Mouse (Mus musculus) MEL (cell line): Measurements from ENCODE around the gene Grik4. TPM values are rescaled to one million over a fixed set of nuclear protein-coding genes. Genes with fewer than 3 reads are reported as not detected.

ENCODE experiments used
- DNase-seq: peaks from one replicate; pipeline ENCODE4 v3.0.0; 2011; ENCODE audit warnings: low read depth, low spot score
- H3K27ac ChIP-seq: 2 replicates; pipeline ENCODE4 v1.5.1; 2012; ENCODE audit warnings: low read depth, mild to moderate bottlenecking, control low read depth, low read length, moderate library complexity; ENCODE audit not compliant: control insufficient read depth
- H3K27me3 ChIP-seq, 2 experiments: fragments of 150-350 bp in 1 of 2; sonication (generic) in 1 of 2; 2 replicates each; pipeline ENCODE4 v1.6.1; 2012; ENCODE audit warnings: low read length in 2 of 2, mild to moderate bottlenecking in 2 of 2, improper control_type of control experiment in 1 of 2, moderate library complexity in 1 of 2; ENCODE audit not compliant: insufficient read depth in 2 of 2, control insufficient read depth in 1 of 2
- H3K36me3 ChIP-seq, 2 experiments: 2 replicates each; pipeline ENCODE4 v1.6.1; 2012 to 2014; ENCODE audit warnings: low read length in 2 of 2, improper control_type of control experiment in 1 of 2, inconsistent platforms in 1 of 2, mild to moderate bottlenecking in 1 of 2; ENCODE audit not compliant: insufficient read depth in 2 of 2, control insufficient read depth in 1 of 2
- H3K4me1 ChIP-seq, 2 experiments: fragments of 150-350 bp in 1 of 2; sonication (generic) in 1 of 2; 2 replicates each; pipeline ENCODE4 v1.6.1; 2012; ENCODE audit warnings: low read length in 2 of 2, improper control_type of control experiment in 1 of 2, mild to moderate bottlenecking in 1 of 2; ENCODE audit not compliant: insufficient read depth in 2 of 2, control insufficient read depth in 1 of 2
- H3K4me3 ChIP-seq, 2 experiments: fragments of 150-350 bp in 1 of 2; sonication (generic) in 1 of 2; 2 replicates each; pipeline ENCODE4 v1.5.1; 2012; ENCODE audit warnings: low read depth in 2 of 2, low read length in 2 of 2, mild to moderate bottlenecking in 2 of 2, moderate library complexity in 2 of 2, control low read depth in 1 of 2, improper control_type of control experiment in 1 of 2; ENCODE audit not compliant: control insufficient read depth in 1 of 2, insufficient read depth in 1 of 2
- H3K79me2 ChIP-seq: 2 replicates; pipeline ENCODE4 v1.6.1; 2012; ENCODE audit warnings: mild to moderate bottlenecking, low read length, moderate library complexity; ENCODE audit not compliant: control insufficient read depth, poor library complexity, insufficient read depth
- H3K9ac ChIP-seq: 2 replicates; pipeline ENCODE4 v1.6.1; 2012; ENCODE audit warnings: low read depth, mild to moderate bottlenecking, control low read depth, low read length, moderate library complexity; ENCODE audit not compliant: control insufficient read depth, poor library complexity, severe bottlenecking
- H3K9me3 ChIP-seq: fragments of 150-350 bp; sonication (generic); replicated peaks from 2 replicates; pipeline ENCODE4 v1.6.1; 2012; ENCODE audit warnings: mild to moderate bottlenecking, low read length, improper control_type of control experiment, moderate library complexity; ENCODE audit not compliant: insufficient read depth
- BHLHE40 ChIP-seq: IDR thresholded peaks from 2 replicates; pipeline ENCODE4 v1.6.1; 2012; ENCODE audit warnings: low read depth, mild to moderate bottlenecking, inconsistent platforms, low read length, improper control_type of control experiment, borderline replicate concordance
- CHD1 ChIP-seq: IDR thresholded peaks from 2 replicates; pipeline ENCODE4 v1.6.1; 2012; ENCODE audit warnings: low read depth, mild to moderate bottlenecking, inconsistent platforms, low read length, improper control_type of control experiment
- CTCF ChIP-seq, 3 experiments: IDR thresholded peaks in 2 of 3; conservative IDR thresholded peaks in 1 of 3; 2 replicates each; pipeline ENCODE4 v1.5.1; 2011 to 2012; ENCODE audit warnings: low read length in 3 of 3, low read depth in 2 of 3, mild to moderate bottlenecking in 2 of 3, improper control_type of control experiment in 1 of 3, inconsistent platforms in 1 of 3, mixed read lengths in 1 of 3, moderate library complexity in 1 of 3; ENCODE audit not compliant: control insufficient read depth in 1 of 3, insufficient read depth in 1 of 3, poor library complexity in 1 of 3, severe bottlenecking in 1 of 3
- E2F4 ChIP-seq: IDR thresholded peaks from 2 replicates; pipeline ENCODE4 v1.6.1; 2011; ENCODE audit warnings: low read depth, low read length, improper control_type of control experiment, borderline replicate concordance
- EP300 ChIP-seq, 2 experiments: IDR thresholded peaks; 2 replicates each; pipeline ENCODE4 v1.6.1; 2011; ENCODE audit warnings: improper control_type of control experiment in 2 of 2, low read length in 2 of 2, low read depth in 1 of 2, mild to moderate bottlenecking in 1 of 2
- ETS1 ChIP-seq: IDR thresholded peaks from 2 replicates; pipeline ENCODE4 v1.6.1; 2012; ENCODE audit warnings: low read depth, mild to moderate bottlenecking, inconsistent platforms, low read length, improper control_type of control experiment, moderate library complexity
- GATA1 ChIP-seq: IDR thresholded peaks from 2 replicates; pipeline ENCODE4 v1.6.1; 2011; ENCODE audit warnings: low read depth, low read length, improper control_type of control experiment
- JUND ChIP-seq: IDR thresholded peaks from 2 replicates; pipeline ENCODE4 v1.6.1; 2011; ENCODE audit warnings: low read depth, mild to moderate bottlenecking, improper control_type of control experiment, low read length
- MAZ ChIP-seq: IDR thresholded peaks from 2 replicates; pipeline ENCODE4 v1.6.1; 2012; ENCODE audit warnings: low read depth, mild to moderate bottlenecking, inconsistent platforms, low read length, improper control_type of control experiment
- MYC ChIP-seq: IDR thresholded peaks from 2 replicates; pipeline ENCODE4 v1.6.1; 2011; ENCODE audit warnings: low read depth, mild to moderate bottlenecking, low read length, improper control_type of control experiment, moderate library complexity
- POLR2A ChIP-seq, 2 experiments: IDR thresholded peaks; 2 replicates each; pipeline ENCODE4 v1.6.1; 2011 to 2012; ENCODE audit warnings: low read length in 2 of 2, mild to moderate bottlenecking in 2 of 2, control low read depth in 1 of 2, improper control_type of control experiment in 1 of 2, low read depth in 1 of 2, moderate library complexity in 1 of 2; ENCODE audit not compliant: control insufficient read depth in 1 of 2, insufficient read depth in 1 of 2, poor library complexity in 1 of 2
- RAD21 ChIP-seq: IDR thresholded peaks from 2 replicates; pipeline ENCODE4 v1.6.1; 2011; ENCODE audit warnings: mild to moderate bottlenecking, low read depth, low read length, improper control_type of control experiment
- RCOR1 ChIP-seq: IDR thresholded peaks from 2 replicates; pipeline ENCODE4 v1.6.1; 2012; ENCODE audit warnings: low read depth, mild to moderate bottlenecking, inconsistent platforms, low read length, improper control_type of control experiment
- SIN3A ChIP-seq: IDR thresholded peaks from 2 replicates; pipeline ENCODE4 v1.6.1; 2012; ENCODE audit warnings: low read length, improper control_type of control experiment, inconsistent platforms
- TAL1 ChIP-seq: IDR thresholded peaks from 2 replicates; pipeline ENCODE4 v1.6.1; 2012; ENCODE audit warnings: mild to moderate bottlenecking, inconsistent platforms, low read length, moderate library complexity, mixed read lengths
- TBP ChIP-seq: IDR thresholded peaks from 2 replicates; pipeline ENCODE4 v1.8.0; 2011; ENCODE audit warnings: low read depth, low read length, improper control_type of control experiment
- USF2 ChIP-seq, 2 experiments: IDR thresholded peaks; 2 replicates each; pipeline ENCODE4 v1.6.1; 2011 to 2012; ENCODE audit warnings: improper control_type of control experiment in 2 of 2, low read length in 2 of 2, borderline replicate concordance in 1 of 2, inconsistent platforms in 1 of 2, low read depth in 1 of 2, mild to moderate bottlenecking in 1 of 2; ENCODE audit not compliant: insufficient read depth in 1 of 2
- ZC3H11A ChIP-seq: IDR thresholded peaks from 2 replicates; pipeline ENCODE4 v1.6.1; 2012; ENCODE audit warnings: low read depth, mild to moderate bottlenecking, inconsistent platforms, low read length, improper control_type of control experiment
- ZKSCAN1 ChIP-seq: IDR thresholded peaks from 2 replicates; pipeline ENCODE4 v1.6.1; 2012; ENCODE audit warnings: low read depth, mild to moderate bottlenecking, inconsistent platforms, low read length, improper control_type of control experiment, moderate library complexity
- polyA plus RNA-seq, 2 experiments: library from polyadenylated mRNA; stranded (reverse) in 1 of 2; unstranded in 1 of 2; fragments of >175 nt in 1 of 2; fragments of >200 nt in 1 of 2; gene quantifications; 2 replicates each; pipeline versions ENCODE4 v1.2.1 to v1.2.4; 2012; ENCODE audit warnings: low replicate concordance in 2 of 2, low read depth in 1 of 2; ENCODE audit not compliant: insufficient read length in 2 of 2, insufficient read depth in 1 of 2, missing spikeins in 1 of 2
- total RNA-seq: library from RNA; depleted of rRNA; stranded (reverse); fragments of 300-350 nt; gene quantifications from 2 replicates; pipeline ENCODE4 v1.2.3, GENCODE M21; 2012

Grik4 gene
- total and polyA plus RNA-seq, 3 experiments, result 0.17 TPM; not detected in 2

GRCm38 (mm10) chr9:42533491-42533890 is 410.8 kb downstream of the Grik4 start:
- Histone ChIP-seq H3K9ac (no peak overlapping the region), H3K9me3 (no peaks in the 10 kb centered on the region), H3K79me2 (no peaks in the 10 kb centered on the region), H3K36me3 (no peaks in the 10 kb centered on the region), H3K27ac (no peak overlapping the region), H3K4me1 (no peaks in the 10 kb centered on the region), H3K4me3 (no peak overlapping the region), H3K27me3 (0 out of 4 replicates have a peak, but pooled peaks cover 0 to 1% of the 10 kb centered on the region in 2 experiments)
- no peak for DNase-seq
- TF ChIP-seq MYC (no peak), RAD21 (no peak), USF2 (IDR thresholded peaks at IDR 0.05; ENCODE audit: borderline replicate concordance in 1 of 2, insufficient read depth in 1 of 2, low read depth in 1 of 2, low read length in 2 of 2) (no peak), MAZ (no peak), E2F4 (no peak), JUND (no peak), SIN3A (no peak), CHD1 (no peak), EP300 (IDR thresholded peaks at IDR 0.05; ENCODE audit: low read depth in 1 of 2, low read length in 2 of 2) (no peak), TBP (no peak), GATA1 (no peak), ZC3H11A (no peak), TAL1 (no peak), BHLHE40 (no peak)

GRCm38 (mm10) chr9:42533041-42533440 is 411.3 kb downstream of the Grik4 start:
- H3K79me2 ChIP-seq, result no peaks in the 10 kb centered on the region
- no peak for DNase-seq
- TF ChIP-seq GATA1, result no peak
- TF ChIP-seq RCOR1, result no peak
- TF ChIP-seq ETS1, result no peak
- TF ChIP-seq TAL1, result no peak
- TF ChIP-seq POLR2A (IDR thresholded peaks at IDR 0.05; ENCODE audit: control insufficient read depth in 1 of 2, insufficient read depth in 1 of 2, low read depth in 1 of 2, low read length in 2 of 2, poor library complexity in 1 of 2), result no peak
- TF ChIP-seq ZKSCAN1, result no peak
- TF ChIP-seq CTCF (IDR thresholded peaks at IDR 0.05 in 2 of 3, conservative IDR thresholded peaks at IDR 0.05 in 1 of 3; ENCODE audit: control insufficient read depth in 1 of 3, insufficient read depth in 1 of 3, low read depth in 2 of 3, low read length in 3 of 3, poor library complexity in 1 of 3, severe bottlenecking in 1 of 3), result no peak
- no peak for TF ChIP-seq MYC
- no peak overlapping the region for H3K9ac ChIP-seq
- H3K27me3 ChIP-seq, result 0 out of 4 replicates have a peak, but pooled peaks cover 0 to 1% of the 10 kb centered on the region in 2 experiments
- H3K4me3 ChIP-seq, result no peak overlapping the region
- H3K4me1 ChIP-seq, result no peaks in the 10 kb centered on the region
- H3K27ac ChIP-seq, result no peak overlapping the region
- no peaks in the 10 kb centered on the region for H3K9me3 ChIP-seq
- H3K36me3 ChIP-seq, result no peaks in the 10 kb centered on the region
